Mouse (Mus musculus): ENCODE measurements around the gene Arhgap9.
A peak's percentile ranks its signal among the peaks of the same experiment; 100 is the strongest.

The Arhgap9 gene

DNA sequence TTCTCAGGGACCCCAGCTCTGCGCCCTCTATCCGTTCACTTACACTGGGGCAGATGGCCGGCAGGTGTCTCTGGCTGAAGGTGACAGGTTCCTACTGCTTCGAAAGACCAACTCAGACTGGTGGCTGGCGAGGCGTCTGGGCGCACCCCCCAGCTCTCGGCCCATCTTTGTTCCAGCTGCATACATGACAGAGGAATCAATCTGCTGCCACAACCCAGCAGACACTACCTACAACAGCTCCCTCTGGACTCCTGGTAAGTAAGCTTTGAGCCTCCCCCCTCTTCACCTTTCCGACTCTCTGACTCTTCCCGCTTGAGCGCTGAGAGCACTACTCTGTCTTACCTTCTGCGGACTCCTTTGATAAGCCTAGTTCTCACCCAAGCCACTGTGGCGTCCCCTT, 414 bp downstream of the Arhgap9 start:
- DNase-seq (ENCODE audit: extremely low read depth, low read depth): no peak

GRCm38 (mm10) chr10:127322669-127323068, 905 bp downstream of the Arhgap9 start:
- DNase-seq (ENCODE audit: extremely low read depth, low read depth): no peak

GRCm38 (mm10) chr10:127323131-127323855, 1.5 kb downstream of the Arhgap9 start:
- peak; percentile 58 for DNase-seq (ENCODE audit: extremely low read depth, low read depth)

- DNase-seq (ENCODE audit: extremely low read depth, low read depth): peak; percentile 81
Observed at GRCm38 (mm10) chr10:127324495-127324894, 2.7 kb downstream of the Arhgap9 start.

- DNase-seq (ENCODE audit: extremely low read depth, low read depth): no peak
Observed at GRCm38 (mm10) chr10:127325454-127326016, 3.8 kb downstream of the Arhgap9 start.

GRCm38 (mm10) chr10:127326017-127326801, 4.4 kb downstream of the Arhgap9 start:
- DNase-seq (ENCODE audit: extremely low read depth, low read depth): no peak

- no peak for DNase-seq (ENCODE audit: extremely low read depth, low read depth)
Observed at GRCm38 (mm10) chr10:127326828-127327227, 5.1 kb downstream of the Arhgap9 start.

DNA sequence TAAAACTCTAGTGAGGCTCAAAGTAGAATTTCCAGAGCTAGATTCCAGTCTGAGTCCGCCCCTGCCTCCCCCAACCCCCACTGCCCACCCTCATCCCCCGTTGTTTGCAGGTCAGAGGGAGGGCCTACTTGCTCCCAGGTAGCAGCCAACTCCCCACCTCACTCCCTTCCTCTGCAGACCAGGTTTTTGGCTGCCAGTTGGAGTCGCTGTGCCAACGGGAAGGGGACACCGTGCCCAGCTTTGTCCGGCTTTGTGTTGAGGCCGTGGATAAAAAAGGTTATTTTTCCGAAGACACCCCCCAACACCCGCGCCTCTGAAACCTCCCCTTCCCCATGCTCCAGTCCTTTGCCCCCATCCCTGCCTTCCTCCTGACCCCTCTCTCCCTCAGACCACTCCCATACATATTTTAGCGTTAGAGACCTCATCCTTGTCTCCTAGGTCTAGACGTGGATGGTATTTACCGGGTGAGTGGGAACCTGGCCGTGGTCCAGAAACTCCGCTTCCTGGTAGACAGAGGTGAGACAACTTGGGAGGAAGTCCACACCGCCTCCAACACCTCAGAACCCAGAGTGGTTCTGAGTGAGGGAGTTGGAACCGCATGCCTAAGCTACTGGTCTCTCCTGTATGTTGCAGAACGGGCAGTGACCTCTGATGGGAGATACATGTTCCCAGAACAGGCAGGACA, 5.8 kb downstream of the Arhgap9 start:
- DNase-seq (ENCODE audit: extremely low read depth, low read depth): no peak

GRCm38 (mm10) chr10:127330212-127330611, 8.4 kb downstream of the Arhgap9 start:
- no peak for DNase-seq (ENCODE audit: extremely low read depth, low read depth)

DNA sequence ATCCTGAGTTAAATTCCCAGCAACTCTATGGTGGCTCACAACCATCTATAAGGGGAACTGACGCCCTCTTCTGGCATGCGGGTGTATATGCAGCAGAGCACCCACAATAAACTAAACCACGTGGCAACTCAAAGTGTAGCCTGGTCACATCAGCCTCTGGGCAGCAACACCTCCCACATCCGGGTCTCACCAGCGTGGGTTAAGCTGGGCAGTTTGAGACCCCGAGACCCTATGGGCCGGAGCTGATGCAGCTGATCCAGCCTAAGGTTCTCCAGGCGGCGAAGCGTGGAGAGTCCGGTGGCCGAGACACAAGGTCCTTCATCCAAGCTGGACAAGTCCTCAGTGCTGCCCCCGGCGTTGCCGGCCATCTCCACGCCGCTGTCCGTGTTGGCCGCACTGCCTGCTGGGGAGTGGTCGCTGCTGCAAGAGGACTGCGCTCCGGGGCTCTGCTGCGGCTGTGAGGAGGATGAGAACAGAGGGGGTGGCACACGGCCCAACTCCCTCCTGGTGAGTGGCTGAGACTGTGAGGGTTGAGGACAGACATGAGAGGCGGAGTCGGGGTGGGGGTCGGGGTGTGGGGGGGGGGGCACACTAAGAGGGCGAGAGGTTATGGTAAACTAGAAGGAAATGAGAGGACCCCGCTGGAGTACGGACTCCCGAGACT, 10.6 kb downstream of the Arhgap9 start:
- no peak for DNase-seq (ENCODE audit: extremely low read depth, low read depth)

DNA sequence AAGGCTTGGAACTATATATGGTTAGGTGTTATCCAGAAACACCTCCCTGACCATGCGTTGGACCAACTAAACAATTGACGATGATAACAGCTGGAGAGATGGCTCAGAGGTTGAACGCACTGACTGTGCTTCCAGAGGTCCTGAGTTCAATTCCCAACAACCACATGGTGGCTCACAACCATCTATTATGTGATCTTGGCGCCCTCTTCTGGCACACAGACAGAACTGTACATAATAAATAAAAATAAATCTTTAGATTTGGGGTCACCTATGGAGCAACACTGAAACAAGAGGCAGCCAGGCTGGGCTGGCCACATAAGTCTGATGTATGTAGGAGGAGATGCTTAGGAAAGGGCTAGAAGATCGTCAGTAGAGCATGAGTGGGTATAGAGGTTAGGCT, 11.4 kb downstream of the Arhgap9 start:
- DNase-seq (ENCODE audit: extremely low read depth, low read depth): no peak

GRCm38 (mm10) chr10:127335271-127335670, 13.5 kb downstream of the Arhgap9 start:
- no peak for DNase-seq (ENCODE audit: extremely low read depth, low read depth)

- DNase-seq (ENCODE audit: extremely low read depth, low read depth): no peak
Observed at GRCm38 (mm10) chr10:127336952-127337351, 15.2 kb downstream of the Arhgap9 start.

GRCm38 (mm10) chr10:127337536-127338099, 15.9 kb downstream of the Arhgap9 start:
- no peak for DNase-seq (ENCODE audit: extremely low read depth, low read depth)

- DNase-seq (ENCODE audit: extremely low read depth, low read depth): peak; percentile 93
Observed at GRCm38 (mm10) chr10:127338930-127339682, 17.3 kb downstream of the Arhgap9 start.

DNA sequence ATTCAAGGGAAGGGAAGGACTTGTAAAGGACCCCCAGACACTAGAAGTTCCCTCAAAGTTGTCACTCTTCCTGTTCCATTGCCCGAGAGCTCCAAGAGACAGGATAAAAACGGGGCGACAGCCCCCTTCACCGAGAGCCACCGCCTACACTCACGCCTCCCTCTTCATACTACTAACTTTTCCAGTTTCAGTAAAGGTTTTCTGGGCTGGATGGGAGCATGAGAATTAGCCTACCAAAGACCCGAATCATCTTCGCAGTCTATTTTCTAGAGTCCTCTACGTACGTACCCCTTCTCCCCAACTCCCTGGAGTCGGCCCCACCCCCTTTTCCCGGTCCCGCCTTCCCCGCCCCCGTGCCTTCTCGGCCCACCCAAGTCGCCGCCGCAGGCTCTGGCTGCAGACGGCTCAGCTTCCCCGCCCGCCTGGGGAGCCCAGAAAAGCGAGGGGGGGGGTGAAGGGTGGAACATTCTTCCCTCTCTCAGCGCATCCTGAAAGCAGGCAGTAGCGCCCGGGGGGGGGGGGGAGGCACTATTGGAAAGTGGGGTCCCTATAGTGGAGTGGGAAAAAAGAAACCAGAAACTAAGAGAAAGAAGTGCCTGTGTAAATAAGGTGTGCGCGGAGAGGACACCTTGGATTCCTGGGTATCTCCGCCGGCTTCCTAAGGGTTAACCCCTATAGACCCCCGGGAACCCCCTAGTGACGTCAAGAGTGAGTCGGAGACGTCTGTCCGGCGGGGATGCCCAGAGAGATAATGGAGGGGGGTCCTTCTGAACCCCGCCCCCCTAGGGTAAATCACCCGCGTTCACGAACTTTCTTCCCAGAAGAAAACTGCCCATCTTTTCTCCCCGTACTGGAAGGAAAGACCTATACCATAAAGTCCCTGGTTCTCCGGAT, 18.2 kb downstream of the Arhgap9 start:
- peak; percentile 61 for DNase-seq (ENCODE audit: extremely low read depth, low read depth)

GRCm38 (mm10) chr10:127340577-127341359, 19.0 kb downstream of the Arhgap9 start:
- no peak for DNase-seq (ENCODE audit: extremely low read depth, low read depth)

GRCm38 (mm10) chr10:127341360-127341690, 19.6 kb downstream of the Arhgap9 start:
- DNase-seq (ENCODE audit: extremely low read depth, low read depth): no peak
